Mouse (Mus musculus) neural tube, embryonic 11.5 days (tissue): ENCODE measurements around the gene Gps1. TPM values are rescaled to one million over a fixed set of nuclear protein-coding genes. Genes with fewer than 3 reads are reported as not detected.

Experiments used
- ATAC-seq: fragments of 200-750 bp; cut with Nextera tagmentation; 2 replicates; pipeline ENCODE4 v1.8.0; 2017; ENCODE audit warnings: moderate number of reproducible peaks, mild to moderate bottlenecking, moderate TSS enrichment, moderate library complexity; ENCODE audit not compliant: insufficient read depth, low FRiP score, low TSS enrichment
- DNase-seq: peaks from one replicate; pipeline ENCODE4 v3.0.0-alpha.2; 2015; ENCODE audit warnings: low spot score
- H3K27ac ChIP-seq: fragments of 300-500 bp; sonication (generic); 2 replicates; pipeline ENCODE4 v1.5.1; 2014; ENCODE audit warnings: low read depth, mild to moderate bottlenecking, low read length
- H3K27me3 ChIP-seq: fragments of 300-500 bp; sonication (generic); 2 replicates; pipeline ENCODE4 v1.6.1; 2014; ENCODE audit warnings: mild to moderate bottlenecking, low read length, mixed read lengths; ENCODE audit not compliant: control insufficient read depth, insufficient read depth
- H3K36me3 ChIP-seq: fragments of 300-500 bp; sonication (generic); 2 replicates; pipeline ENCODE4 v1.6.1; 2014; ENCODE audit warnings: mild to moderate bottlenecking, low read length, moderate library complexity, mixed read lengths; ENCODE audit not compliant: control insufficient read depth, insufficient read depth
- H3K4me1 ChIP-seq: fragments of 300-500 bp; sonication (generic); 2 replicates; pipeline ENCODE4 v1.6.1; 2014; ENCODE audit warnings: low read length, mixed read lengths; ENCODE audit not compliant: control insufficient read depth, insufficient read depth
- H3K4me2 ChIP-seq: fragments of 300-500 bp; sonication (generic); 2 replicates; pipeline ENCODE4 v1.6.1; 2014; ENCODE audit warnings: low read depth, mild to moderate bottlenecking, moderate library complexity
- H3K4me3 ChIP-seq: fragments of 300-500 bp; sonication (generic); 2 replicates; pipeline ENCODE4 v1.5.1; 2014; ENCODE audit warnings: low read depth, low read length
- H3K9ac ChIP-seq: fragments of 300-500 bp; sonication (generic); 2 replicates; pipeline ENCODE4 v1.6.1; 2014; ENCODE audit warnings: mild to moderate bottlenecking, low read length
- H3K9me3 ChIP-seq: fragments of 300-500 bp; sonication (generic); 2 replicates; pipeline ENCODE4 v1.6.1; 2016; ENCODE audit warnings: low read length; ENCODE audit not compliant: control insufficient read depth
- WGBS: fragments of 180-500 bp; shearing (Covaris S2); extraction: QIAGEN DNeasy Blood & Tissue Kit; methylation state at CpG from one replicate; pipeline ENCODE4 v1.1.7; 2014; 5-methylcytosine and 5-hydroxymethylcytosine counted together
- polyA plus RNA-seq: library from polyadenylated mRNA; unstranded; fragments of >200 nt; fragmentation: Nextera tagmentation; extraction: Ambion mirVana; gene quantifications from 2 replicates; pipeline ENCODE4 v1.2.1, GENCODE M21; 2014

The Gps1 gene
- polyA plus RNA-seq, 1 experiment from 2014 or later: 291 TPM

- Histone ChIP-seq H3K9ac (no peak overlapping the region), H3K4me1 (no peaks in the 10 kb centered on the region), H3K36me3 (peaks cover 43% of the 10 kb centered on the region), H3K27ac (no peak overlapping the region), H3K4me2 (no peak overlapping the region), H3K27me3 (no peaks in the 10 kb centered on the region), H3K4me3 (no peak overlapping the region), H3K9me3 (no peaks in the 10 kb centered on the region)
- WGBS: 79% methylated on average over 7 of the region's 7 CpGs
- DNase-seq (no peak), ATAC-seq (no peak)
These were observed 21.6 kb downstream of the Gps1 start for GRCm38 (mm10) chr11:120805375-120806298.

DNA sequence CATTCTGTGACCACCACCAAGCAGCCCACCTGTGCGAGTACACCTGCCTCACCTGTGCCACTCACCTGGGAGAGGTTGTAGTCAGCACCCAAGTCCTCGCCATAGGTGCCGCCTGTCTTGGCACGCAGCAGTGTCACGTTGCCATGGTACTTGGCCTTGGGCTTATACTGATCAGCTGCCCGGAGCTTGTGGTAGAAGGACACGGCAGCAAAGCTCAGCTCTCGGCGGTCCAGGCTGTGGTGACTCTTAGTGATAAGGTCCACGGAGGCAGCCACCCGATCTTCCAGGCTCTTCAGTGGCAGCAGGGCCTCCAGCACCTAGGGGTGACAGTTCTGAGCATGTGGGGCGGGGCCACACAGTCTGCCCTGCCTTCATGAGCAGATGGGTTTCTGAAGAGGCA is 23.9 kb downstream of the Gps1 start:
- peaks cover 66% of the 10 kb centered on the region for H3K36me3 ChIP-seq
- 95% methylated on average over 12 of the region's 12 CpGs for WGBS
- DNase-seq (no peak), ATAC-seq (no peak)
- no peak overlapping the region for H3K4me3 ChIP-seq
- H3K4me2 ChIP-seq: no peak overlapping the region
- no peaks in the 10 kb centered on the region for H3K27me3 ChIP-seq
- H3K9me3 ChIP-seq: no peaks in the 10 kb centered on the region
- no peaks in the 10 kb centered on the region for H3K4me1 ChIP-seq
- no peak overlapping the region for H3K9ac ChIP-seq
- H3K27ac ChIP-seq: no peak overlapping the region

- 96% methylated on average over 16 of the region's 16 CpGs for WGBS
- Histone ChIP-seq H3K36me3 (peaks cover 95% of the 10 kb centered on the region), H3K9me3 (no peaks in the 10 kb centered on the region), H3K27ac (no peak overlapping the region), H3K4me2 (no peak overlapping the region), H3K4me3 (no peak overlapping the region), H3K27me3 (no peaks in the 10 kb centered on the region), H3K4me1 (no peaks in the 10 kb centered on the region), H3K9ac (no peak overlapping the region)
- ATAC-seq (no peak), DNase-seq (no peak)
These were observed 28.0 kb downstream of the Gps1 start for GRCm38 (mm10) chr11:120812068-120812467.

- WGBS: 93% methylated on average over 6 of the region's 6 CpGs
- H3K9ac ChIP-seq: no peak overlapping the region
- no peaks in the 10 kb centered on the region for H3K9me3 ChIP-seq
- H3K4me1 ChIP-seq: peaks cover 12% of the 10 kb centered on the region
- no peak overlapping the region for H3K4me3 ChIP-seq
- H3K27ac ChIP-seq: no peak overlapping the region
- H3K4me2 ChIP-seq: no peak overlapping the region
- H3K27me3 ChIP-seq: no peaks in the 10 kb centered on the region
- DNase-seq (no peak), ATAC-seq (no peak)
- peaks cover 85% of the 10 kb centered on the region for H3K36me3 ChIP-seq
These were observed 33.3 kb downstream of the Gps1 start for GRCm38 (mm10) chr11:120817358-120817757.

- ATAC-seq: no peak
- Histone ChIP-seq H3K9me3 (no peaks in the 10 kb centered on the region), H3K4me2 (no peak overlapping the region), H3K36me3 (peaks cover 76% of the 10 kb centered on the region), H3K4me3 (no peak overlapping the region), H3K4me1 (peaks cover 18% of the 10 kb centered on the region), H3K27me3 (no peaks in the 10 kb centered on the region), H3K27ac (no peak overlapping the region), H3K9ac (no peak overlapping the region; the same call in 1 of the 2 replicates)
- no peak for DNase-seq
- 94% methylated on average over 13 of the region's 13 CpGs for WGBS
These were observed 34.2 kb downstream of the Gps1 start for GRCm38 (mm10) chr11:120818251-120818650.

DNA sequence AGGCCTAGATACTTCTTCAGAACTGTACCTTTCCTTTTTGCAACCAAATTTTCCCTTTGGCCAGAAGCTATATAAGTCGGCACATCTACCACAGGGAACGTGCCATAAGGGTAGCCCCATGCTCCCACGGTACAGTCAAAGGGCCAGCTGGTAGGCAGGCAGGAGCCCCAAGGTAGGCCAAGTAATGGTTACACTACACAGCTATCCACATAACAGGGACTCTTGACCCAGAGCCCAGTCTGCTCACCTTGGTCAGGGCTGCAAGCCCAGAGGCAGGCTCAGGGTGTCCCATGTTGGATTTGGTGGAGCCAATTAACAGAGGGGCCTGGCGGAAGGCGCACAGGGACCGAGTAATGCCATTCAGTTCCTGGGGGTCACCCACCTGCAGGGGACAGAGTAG is 35.5 kb downstream of the Gps1 start:
- H3K9ac ChIP-seq: no peak overlapping the region
- H3K4me1 ChIP-seq: peaks cover 18% of the 10 kb centered on the region
- no peak for DNase-seq
- H3K36me3 ChIP-seq: peaks cover 63% of the 10 kb centered on the region
- H3K4me3 ChIP-seq: no peak overlapping the region
- no peak overlapping the region for H3K27ac ChIP-seq
- WGBS: 92% methylated on average over 6 of the region's 6 CpGs
- no peak overlapping the region for H3K4me2 ChIP-seq
- no peaks in the 10 kb centered on the region for H3K9me3 ChIP-seq
- ATAC-seq: no peak
- H3K27me3 ChIP-seq: no peaks in the 10 kb centered on the region

DNA sequence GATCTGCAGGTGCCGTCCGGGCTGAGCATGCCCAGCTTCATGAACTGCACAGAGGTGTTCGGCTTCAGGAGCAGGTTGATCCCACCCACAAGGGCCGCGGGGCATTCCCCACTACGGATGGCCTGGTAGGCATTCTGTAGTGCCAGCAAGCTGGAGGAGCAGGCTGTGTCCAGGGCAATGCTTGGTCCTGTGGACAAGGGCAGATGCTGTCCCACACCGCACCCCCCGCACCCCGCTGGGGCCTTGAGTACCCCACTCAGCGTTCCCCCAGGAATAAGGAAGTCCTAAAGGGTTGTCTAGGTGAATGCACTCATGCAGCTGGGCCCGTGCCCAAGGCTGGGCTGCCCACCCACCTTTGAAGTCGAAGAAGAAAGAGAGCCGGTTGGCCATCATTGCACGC is 36.5 kb downstream of the Gps1 start:
- Histone ChIP-seq H3K27ac (no peak overlapping the region), H3K4me2 (no peak overlapping the region), H3K4me1 (peaks cover 24% of the 10 kb centered on the region), H3K36me3 (peaks cover 55% of the 10 kb centered on the region), H3K9ac (no peak overlapping the region; the same call in 1 of the 2 replicates), H3K4me3 (no peak overlapping the region), H3K27me3 (no peaks in the 10 kb centered on the region), H3K9me3 (no peaks in the 10 kb centered on the region)
- 92% methylated on average over 14 of the region's 14 CpGs for whole genome bisulfite sequencing
- ATAC-seq: no peak
- no peak for DNase-seq

DNA sequence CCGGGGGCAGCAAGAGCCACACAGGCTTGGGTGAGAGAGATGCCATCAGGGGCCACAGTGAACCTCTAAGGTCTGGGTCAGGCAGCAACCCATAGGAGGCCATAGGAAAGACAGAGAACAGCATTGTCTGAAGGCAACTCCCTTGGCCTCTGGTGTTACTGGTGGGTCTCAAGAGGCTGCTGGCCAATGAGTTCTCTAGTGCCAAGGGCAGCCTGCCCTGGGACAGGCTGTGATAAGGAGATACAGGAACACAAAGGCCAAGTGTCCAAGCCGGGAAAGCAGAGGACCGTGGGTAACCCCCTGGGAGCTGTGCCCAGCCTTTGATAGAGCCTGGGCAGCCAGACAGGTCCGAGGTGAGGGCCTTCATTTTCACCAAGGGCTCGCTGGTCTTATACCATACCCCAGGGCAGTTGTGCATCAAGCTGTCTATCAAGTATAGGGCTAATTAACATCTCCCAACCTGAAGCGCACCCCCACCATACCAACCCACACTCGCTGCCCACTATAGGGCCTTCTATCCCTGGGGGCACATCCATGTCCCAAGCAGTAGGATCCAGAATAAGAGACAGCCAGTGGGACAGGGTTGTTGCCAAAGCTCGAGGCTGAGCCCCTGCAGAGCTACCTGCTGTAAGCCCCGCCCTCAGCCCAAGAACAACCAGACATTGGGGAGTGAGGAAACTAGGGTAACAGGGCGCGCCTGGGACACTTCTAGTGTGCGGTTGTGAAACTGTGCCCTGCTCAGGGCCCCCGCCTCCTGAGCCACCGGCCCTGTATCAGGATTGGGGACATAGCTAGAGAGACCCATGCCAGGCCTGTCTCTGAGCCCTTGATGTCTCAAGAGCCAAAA is 37.2 kb downstream of the Gps1 start:
- Histone ChIP-seq H3K27me3 (no peaks in the 10 kb centered on the region), H3K4me2 (peak overlapping the region; percentile 95), H3K9me3 (no peaks in the 10 kb centered on the region), H3K36me3 (peaks cover 47% of the 10 kb centered on the region), H3K4me3 (peak overlapping the region; percentile 91), H3K9ac (no peak overlapping the region), H3K27ac (no peak overlapping the region), H3K4me1 (peaks cover 28% of the 10 kb centered on the region)
- DNase-seq (no peak), ATAC-seq (no peak)
- WGBS: 85% methylated on average over 14 of the region's 14 CpGs
